Mouse (Mus musculus) heart, embryonic 11.5 days (tissue): ENCODE data around the gene Gm45753. TPM values are rescaled to one million over a fixed set of nuclear protein-coding genes. Genes with fewer than 3 reads are reported as not detected.

ENCODE experiments used
- ATAC-seq: fragments of 200-750 bp; cut with Nextera tagmentation; replicated peaks from 2 replicates; pipeline ENCODE4 v1.8.0; 2017; ENCODE audit warnings: moderate library complexity; ENCODE audit not compliant: insufficient number of reproducible peaks, low FRiP score, low TSS enrichment
- H3K27ac ChIP-seq: fragments of 300-500 bp; sonication (generic); 2 replicates; pipeline ENCODE4 v1.5.1; 2014; ENCODE audit warnings: mild to moderate bottlenecking, low read depth, low read length
- H3K27me3 ChIP-seq: fragments of 300-500 bp; sonication (generic); 2 replicates; pipeline ENCODE4 v1.6.1; 2014; ENCODE audit warnings: mild to moderate bottlenecking, low read length, mixed read lengths; ENCODE audit not compliant: control insufficient read depth, insufficient read depth
- H3K36me3 ChIP-seq: fragments of 300-500 bp; sonication (generic); 2 replicates; pipeline ENCODE4 v1.6.1; 2014; ENCODE audit warnings: mild to moderate bottlenecking, low read length, moderate library complexity, mixed read lengths; ENCODE audit not compliant: control insufficient read depth, insufficient read depth
- H3K4me1 ChIP-seq: fragments of 300-500 bp; sonication (generic); 2 replicates; pipeline ENCODE4 v1.6.1; 2014; ENCODE audit warnings: low read length; ENCODE audit not compliant: control insufficient read depth, insufficient read depth
- H3K4me2 ChIP-seq: fragments of 300-500 bp; sonication (generic); 2 replicates; pipeline ENCODE4 v1.6.1; 2014; ENCODE audit warnings: mild to moderate bottlenecking, moderate library complexity
- H3K4me3 ChIP-seq: fragments of 300-500 bp; sonication (generic); 2 replicates; pipeline ENCODE4 v1.5.1; 2014; ENCODE audit warnings: low read depth, low read length
- H3K9ac ChIP-seq: fragments of 300-500 bp; sonication (generic); 2 replicates; pipeline ENCODE4 v1.6.1; 2014; ENCODE audit warnings: mild to moderate bottlenecking, low read depth, low read length, moderate library complexity
- H3K9me3 ChIP-seq: fragments of 300-500 bp; sonication (generic); replicated peaks from 2 replicates; pipeline ENCODE4 v1.6.1; 2016; ENCODE audit warnings: low read length; ENCODE audit not compliant: control insufficient read depth
- WGBS: fragments of 180-500 bp; shearing (Covaris S2); extraction: QIAGEN DNeasy Blood & Tissue Kit; methylation state at CpG from one replicate; pipeline ENCODE4 v1.1.7; 2014; ENCODE audit not compliant: insufficient replicate concordance; 5-methylcytosine and 5-hydroxymethylcytosine counted together
- polyA plus RNA-seq: library from polyadenylated mRNA; unstranded; fragments of >200 nt; fragmentation: Nextera tagmentation; extraction: Ambion mirVana; gene quantifications from 2 replicates; pipeline ENCODE4 v1.2.1, GENCODE M21; 2014

Gene Gm45753
- polyA plus RNA-seq, 1 experiment from 2014 or later: not detected

DNA sequence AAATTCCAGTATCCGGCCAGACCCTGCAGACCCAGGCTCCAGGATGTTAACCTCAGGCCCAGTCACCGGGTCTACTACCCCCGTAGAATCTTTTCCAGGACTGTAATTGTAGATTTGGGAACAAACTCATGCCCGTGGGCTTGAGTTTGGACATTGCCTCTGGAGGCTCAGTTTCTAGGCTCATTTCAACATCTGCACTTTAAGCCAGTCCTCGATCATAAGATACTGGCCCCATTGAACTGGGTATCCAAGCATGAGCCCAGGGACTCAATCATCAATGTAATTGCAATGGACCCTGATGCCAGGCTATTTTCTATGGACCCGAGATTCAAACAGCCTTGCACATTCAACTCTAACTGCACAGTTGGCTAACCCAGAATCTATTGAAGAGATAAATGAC lies 13.0 kb downstream of the Gm45753 start:
- H3K9ac ChIP-seq: no peak overlapping the region
- WGBS: 82% methylated on average over 6 of the region's 6 CpGs
- no peak for ATAC-seq
- no peaks in the 10 kb centered on the region for H3K9me3 ChIP-seq
- H3K4me1 ChIP-seq: no peaks in the 10 kb centered on the region
- H3K27ac ChIP-seq: no peak overlapping the region
- H3K36me3 ChIP-seq: no peaks in the 10 kb centered on the region
- H3K4me3 ChIP-seq: no peak overlapping the region
- H3K4me2 ChIP-seq: no peak overlapping the region
- no peaks in the 10 kb centered on the region for H3K27me3 ChIP-seq

- Histone ChIP-seq H3K27me3 (no peaks in the 10 kb centered on the region), H3K4me2 (no peak within 1 kb of the TSS), H3K9ac (no peak within 1 kb of the TSS), H3K4me3 (no peak within 1 kb of the TSS), H3K27ac (no peak within 1 kb of the TSS), H3K4me1 (no peaks in the 10 kb centered on the region), H3K36me3 (no peaks in the 10 kb centered on the region), H3K9me3 (no peaks in the 10 kb centered on the region)
- ATAC-seq: no peak
- WGBS: 81% methylated on average over 7 of the region's 7 CpGs
Measured at GRCm38 (mm10) chr8:45294687-45295086, 13.6 kb downstream of the Gm45753 start, which contains the start of gene Klkb1. Gene Klkb1 (minus strand): TSS chr8:45294859.

DNA sequence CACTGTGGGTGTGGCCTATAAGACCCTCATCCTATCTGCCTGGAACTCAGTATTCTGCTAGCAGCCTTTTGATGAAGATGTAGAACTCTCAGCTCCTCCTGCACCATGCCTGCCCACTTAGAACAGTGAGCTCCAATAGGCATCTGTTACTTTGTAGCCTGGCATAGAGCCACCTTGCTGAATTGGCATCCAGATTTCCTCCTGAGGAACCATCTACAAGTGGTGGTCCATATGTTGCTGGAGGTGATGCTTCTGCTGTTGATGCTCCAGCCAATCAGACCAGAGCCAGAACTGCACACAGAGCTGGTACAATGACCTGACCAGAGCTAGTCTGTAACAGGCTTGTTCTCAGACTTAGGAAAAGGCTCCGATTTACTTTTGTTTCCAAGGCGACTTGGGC lies 16.5 kb downstream of the Gm45753 start:
- H3K9ac ChIP-seq: no peak overlapping the region
- H3K27ac ChIP-seq: no peak overlapping the region
- no peak for ATAC-seq
- no peaks in the 10 kb centered on the region for H3K27me3 ChIP-seq
- H3K9me3 ChIP-seq: no peaks in the 10 kb centered on the region
- H3K36me3 ChIP-seq: no peaks in the 10 kb centered on the region
- no peaks in the 10 kb centered on the region for H3K4me1 ChIP-seq
- H3K4me3 ChIP-seq: no peak overlapping the region
- 84% methylated on average over 2 of the region's 2 CpGs for WGBS
- no peak overlapping the region for H3K4me2 ChIP-seq

DNA sequence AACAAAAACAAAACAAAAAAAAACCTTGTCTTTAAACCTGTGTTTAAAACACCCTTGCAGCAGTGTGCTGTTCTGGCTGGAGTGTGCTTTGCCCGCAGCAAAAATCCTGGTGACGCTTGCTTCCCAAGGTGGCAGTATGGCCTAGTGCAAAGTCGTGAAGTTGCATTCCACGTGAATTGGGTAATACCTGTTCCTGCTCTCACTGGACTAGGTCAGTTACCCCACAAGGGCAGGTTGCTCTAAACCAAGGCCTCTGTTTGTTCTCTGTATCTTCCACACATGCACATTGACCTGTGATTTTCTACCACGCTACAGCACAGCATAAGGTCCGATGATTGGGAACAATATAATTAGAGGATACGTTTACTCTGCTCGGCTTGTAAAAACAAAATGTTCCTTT lies 26.6 kb downstream of the Gm45753 start:
- H3K4me1 ChIP-seq: no peaks in the 10 kb centered on the region
- H3K27me3 ChIP-seq: no peaks in the 10 kb centered on the region
- no peak overlapping the region for H3K4me3 ChIP-seq
- WGBS: 82% methylated on average over 8 of the region's 8 CpGs
- no peak overlapping the region for H3K27ac ChIP-seq
- H3K4me2 ChIP-seq: no peak overlapping the region
- H3K36me3 ChIP-seq: no peaks in the 10 kb centered on the region
- no peaks in the 10 kb centered on the region for H3K9me3 ChIP-seq
- H3K9ac ChIP-seq: no peak overlapping the region
- ATAC-seq: no peak

- H3K36me3 ChIP-seq: no peaks in the 10 kb centered on the region
- no peaks in the 10 kb centered on the region for H3K9me3 ChIP-seq
- H3K9ac ChIP-seq: no peak overlapping the region
- ATAC-seq: no peak
- no peak overlapping the region for H3K27ac ChIP-seq
- 66% methylated on average over 3 of the region's 3 CpGs for WGBS
- H3K4me2 ChIP-seq: no peak overlapping the region
- H3K4me1 ChIP-seq: no peaks in the 10 kb centered on the region
- no peak overlapping the region for H3K4me3 ChIP-seq
- H3K27me3 ChIP-seq: no peaks in the 10 kb centered on the region
Measured at GRCm38 (mm10) chr8:45277453-45277852, 30.8 kb downstream of the Gm45753 start.

- no peaks in the 10 kb centered on the region for H3K27me3 ChIP-seq
- H3K4me2 ChIP-seq: no peak overlapping the region
- no peak overlapping the region for H3K9ac ChIP-seq
- no peaks in the 10 kb centered on the region for H3K9me3 ChIP-seq
- no peaks in the 10 kb centered on the region for H3K4me1 ChIP-seq
- ATAC-seq: no peak
- no peaks in the 10 kb centered on the region for H3K36me3 ChIP-seq
- H3K27ac ChIP-seq: no peak overlapping the region
- 81% methylated on average over 4 of the region's 4 CpGs for WGBS
- no peak overlapping the region for H3K4me3 ChIP-seq
Measured at GRCm38 (mm10) chr8:45274317-45274716, 33.9 kb downstream of the Gm45753 start.

DNA sequence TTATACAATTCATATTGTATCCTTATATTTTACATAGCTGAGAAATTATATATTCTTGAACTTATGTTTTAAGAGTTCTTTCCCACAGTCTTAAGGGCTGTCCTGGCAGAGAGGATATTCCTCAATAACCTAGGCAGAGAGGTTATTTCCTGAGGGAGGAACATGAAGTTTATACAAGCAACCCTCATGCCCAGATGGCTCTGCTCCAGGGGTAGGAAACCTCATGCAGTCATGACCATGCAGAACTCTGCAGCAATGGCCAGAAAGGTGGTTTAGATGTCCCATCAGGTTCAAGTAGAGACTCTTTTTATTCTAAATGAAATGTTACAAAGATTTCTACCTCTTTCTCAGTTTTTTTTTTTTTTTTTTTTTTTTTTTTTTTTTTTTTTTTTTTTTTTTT lies 39.2 kb downstream of the Gm45753 start:
- ATAC-seq: no peak
- H3K27me3 ChIP-seq: no peaks in the 10 kb centered on the region
- H3K36me3 ChIP-seq: no peaks in the 10 kb centered on the region
- no peak overlapping the region for H3K4me2 ChIP-seq
- H3K9ac ChIP-seq: no peak overlapping the region
- H3K27ac ChIP-seq: no peak overlapping the region
- H3K9me3 ChIP-seq: no peaks in the 10 kb centered on the region
- no peak overlapping the region for H3K4me3 ChIP-seq
- no peaks in the 10 kb centered on the region for H3K4me1 ChIP-seq

DNA sequence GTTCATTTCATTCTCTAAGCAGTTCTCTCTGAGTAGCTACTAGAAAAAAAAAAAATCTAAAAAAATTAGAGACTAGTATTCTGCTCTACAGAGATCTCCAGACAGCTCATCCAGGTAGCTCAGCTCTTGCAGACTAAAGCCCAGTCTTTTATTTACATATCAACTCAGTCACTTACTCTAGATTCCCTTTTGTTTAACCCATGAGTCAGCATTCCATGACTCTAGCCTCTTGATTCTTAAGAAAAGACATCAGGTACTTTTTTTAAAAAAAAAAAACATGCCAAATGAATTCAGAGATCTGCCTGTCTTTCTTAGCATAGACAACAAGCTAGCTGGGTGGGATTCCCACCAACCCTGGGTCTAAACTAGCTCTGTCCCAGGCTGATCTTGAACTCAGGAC lies 39.8 kb downstream of the Gm45753 start:
- Histone ChIP-seq H3K27ac (no peak overlapping the region), H3K9me3 (no peaks in the 10 kb centered on the region), H3K27me3 (no peaks in the 10 kb centered on the region), H3K4me1 (no peaks in the 10 kb centered on the region), H3K36me3 (no peaks in the 10 kb centered on the region), H3K9ac (no peak overlapping the region), H3K4me2 (no peak overlapping the region), H3K4me3 (no peak overlapping the region)
- ATAC-seq: no peak

- 60% methylated on average over 4 of the region's 4 CpGs for WGBS
- no peak overlapping the region for H3K4me2 ChIP-seq
- no peak overlapping the region for H3K4me3 ChIP-seq
- H3K4me1 ChIP-seq: no peaks in the 10 kb centered on the region
- no peak overlapping the region for H3K27ac ChIP-seq
- H3K27me3 ChIP-seq: no peaks in the 10 kb centered on the region
- H3K9me3 ChIP-seq: no peaks in the 10 kb centered on the region
- H3K36me3 ChIP-seq: no peaks in the 10 kb centered on the region
- no peak for ATAC-seq
- no peak overlapping the region for H3K9ac ChIP-seq
Measured at GRCm38 (mm10) chr8:45267611-45268391, 40.5 kb downstream of the Gm45753 start.
